Mouse (Mus musculus) cortical plate, adult 2 months (tissue): ENCODE measurements around the gene Grxcr1. TPM values are rescaled to one million over a fixed set of nuclear protein-coding genes. Genes with fewer than 3 reads are reported as not detected.

Experiments
- H3K27ac ChIP-seq: fragments of 200-500 bp; 2 replicates; pipeline ENCODE4 v1.5.1; 2012; ENCODE audit warnings: low read length, control low read depth, inconsistent platforms; ENCODE audit not compliant: insufficient read depth
- H3K4me1 ChIP-seq: fragments of 200-500 bp; 2 replicates; pipeline ENCODE4 v1.6.1; 2011; ENCODE audit warnings: low read length; ENCODE audit not compliant: control insufficient read depth, insufficient read depth
- H3K4me3 ChIP-seq: fragments of 200-500 bp; 2 replicates; pipeline ENCODE4 v1.5.1; 2011; ENCODE audit warnings: mild to moderate bottlenecking, low read length, control low read depth; ENCODE audit not compliant: insufficient read depth
- CTCF ChIP-seq: fragments of 200-500 bp; IDR thresholded peaks from 2 replicates; pipeline ENCODE4 v1.5.1; 2011; ENCODE audit warnings: mild to moderate bottlenecking, control low read depth, low read length; ENCODE audit not compliant: insufficient read depth; ENCODE audit errors: extremely low read depth
- POLR2A ChIP-seq: fragments of 200-500 bp; IDR thresholded peaks from 2 replicates; pipeline ENCODE4 v1.6.1; 2011; ENCODE audit warnings: mild to moderate bottlenecking, low read length, control low read depth; ENCODE audit not compliant: insufficient read depth; ENCODE audit errors: extremely low read depth
- polyA plus RNA-seq: library from polyadenylated mRNA; depleted of rRNA; stranded (reverse); fragments of >200 nt; gene quantifications from 2 replicates; pipeline ENCODE4 v1.2.3, GENCODE M21; 2012; rRNA removed

Grxcr1 gene
- not detected in 2 replicates for polyA plus RNA-seq

DNA sequence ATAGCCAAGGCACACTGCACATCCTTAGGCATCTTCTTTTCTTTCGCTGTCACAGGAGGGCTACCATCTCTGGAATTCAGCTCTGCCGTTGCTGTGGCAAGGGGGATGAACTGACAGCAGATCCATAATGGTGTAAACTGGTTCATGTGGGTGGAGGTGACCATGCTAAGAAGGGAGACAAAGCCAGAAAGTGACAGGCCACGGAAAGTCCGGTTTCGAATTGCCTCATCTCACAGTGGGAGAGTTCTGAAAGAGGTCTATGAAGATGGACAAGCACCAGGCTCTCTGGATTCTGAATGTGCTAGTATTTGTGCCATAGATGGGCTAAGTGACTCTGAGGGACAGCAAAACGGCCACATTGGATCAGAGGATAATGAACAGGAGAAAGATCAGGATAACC is at the start of gene Grxcr1:
Gene Grxcr1 (plus strand): TSS at position 92 of the 400 bp plus-strand sequence.
- Histone ChIP-seq H3K4me1 (no peaks in the 10 kb centered on the region; the same call in 1 of the 2 replicates), H3K27ac (no peak within 1 kb of the TSS), H3K4me3 (no peak within 1 kb of the TSS)
- TF ChIP-seq CTCF, result no peak
- TF ChIP-seq POLR2A, result no peak

DNA sequence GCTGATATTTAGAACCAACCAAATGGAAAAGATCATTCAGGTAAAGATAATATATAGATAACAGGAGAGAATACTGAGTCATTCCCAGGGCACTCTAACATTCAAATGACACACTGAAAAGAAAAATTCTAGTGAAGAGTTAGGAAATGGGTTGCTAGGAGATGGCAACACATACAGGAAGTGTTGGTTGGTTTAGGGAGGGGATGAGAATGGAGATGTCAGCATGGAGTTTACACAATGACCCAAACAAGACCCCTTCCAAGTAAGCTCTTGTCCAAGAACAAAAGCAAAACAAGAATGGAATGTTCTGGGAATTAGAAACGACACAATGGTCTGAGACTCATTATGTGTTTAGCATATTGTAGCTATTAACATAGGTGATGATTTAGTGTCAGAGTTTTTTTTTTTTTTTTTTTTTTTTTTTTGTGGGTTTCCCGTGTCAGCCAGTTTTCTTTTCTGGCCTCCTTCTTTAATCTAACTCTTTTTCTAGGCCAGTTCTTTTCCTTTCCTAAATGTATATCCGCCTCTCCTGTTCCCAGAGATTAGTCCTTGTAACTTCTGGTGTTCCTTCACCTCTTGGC is 49.6 kb upstream of the Grxcr1 start:
- TF ChIP-seq CTCF (no peak), POLR2A (no peak)
- Histone ChIP-seq H3K4me1 (no peaks in the 10 kb centered on the region), H3K27ac (no peak overlapping the region), H3K4me3 (no peak overlapping the region)

DNA sequence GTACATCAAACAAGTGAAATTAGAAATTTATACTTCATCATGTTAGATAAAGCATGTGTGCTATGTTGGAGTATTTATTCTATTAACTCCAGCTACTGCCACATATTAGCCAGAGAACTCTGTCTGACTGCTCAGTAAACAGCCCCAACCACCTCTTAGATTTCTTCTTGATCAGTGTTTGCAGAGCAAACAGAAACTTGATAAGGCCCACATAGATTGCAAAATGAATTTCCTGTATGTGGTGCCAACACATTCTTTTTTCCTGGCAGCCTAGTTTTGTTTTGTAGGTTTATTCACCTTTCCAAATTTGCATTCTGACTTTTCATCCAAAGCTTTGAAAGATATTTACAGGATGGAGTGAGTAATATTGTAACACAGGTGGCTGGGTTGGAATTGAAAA is 41.2 kb upstream of the Grxcr1 start:
- Histone ChIP-seq H3K4me3 (no peak overlapping the region), H3K27ac (no peak overlapping the region), H3K4me1 (no peaks in the 10 kb centered on the region)
- no peak for TF ChIP-seq POLR2A

DNA sequence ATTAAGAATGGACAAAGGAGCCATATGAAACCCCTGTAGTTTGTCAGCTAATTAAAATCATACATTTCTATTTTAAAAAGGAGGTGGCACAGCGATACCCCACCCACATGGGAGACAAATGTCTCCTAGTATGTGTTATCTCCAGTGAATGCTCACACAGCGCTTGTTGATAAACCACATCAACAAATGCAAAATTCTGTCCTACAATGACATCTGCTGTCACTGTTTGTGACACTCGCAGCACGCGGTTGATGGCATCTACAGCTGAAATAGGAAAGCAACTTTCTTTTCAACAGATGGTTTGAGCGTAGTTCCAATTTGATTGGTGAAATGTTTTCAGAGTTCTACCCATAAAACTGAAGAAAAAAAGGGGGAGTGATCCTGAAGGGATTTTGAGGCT is 29.0 kb upstream of the Grxcr1 start:
- Histone ChIP-seq H3K4me1 (no peaks in the 10 kb centered on the region), H3K4me3 (no peak overlapping the region), H3K27ac (no peak overlapping the region)
- no peak for TF ChIP-seq POLR2A
- TF ChIP-seq CTCF, result peak; percentile 12; the same call in 1 of the 2 replicates

DNA sequence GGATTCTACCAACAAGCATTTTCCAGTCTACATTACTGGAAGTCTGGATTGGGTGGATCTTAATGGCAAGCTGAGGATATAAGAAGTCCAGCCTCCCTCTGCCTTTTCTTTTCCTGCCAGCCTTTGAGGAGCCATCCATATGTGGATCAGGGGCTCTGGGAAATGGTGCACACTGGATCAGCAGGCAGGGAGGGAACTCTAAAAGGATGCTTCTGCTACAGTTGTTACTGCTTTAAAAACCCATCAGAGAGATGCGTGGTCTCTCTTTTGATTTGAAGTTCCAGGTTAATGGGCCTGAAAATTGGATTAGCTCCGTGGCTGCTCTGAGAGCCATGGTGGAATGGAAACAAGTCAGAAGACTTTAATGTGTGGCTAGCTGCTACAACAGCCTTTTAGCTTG is 27.7 kb upstream of the Grxcr1 start:
- no peak overlapping the region for H3K4me3 ChIP-seq
- TF ChIP-seq POLR2A (no peak), CTCF (no peak)
- no peak overlapping the region for H3K27ac ChIP-seq
- no peaks in the 10 kb centered on the region for H3K4me1 ChIP-seq

DNA sequence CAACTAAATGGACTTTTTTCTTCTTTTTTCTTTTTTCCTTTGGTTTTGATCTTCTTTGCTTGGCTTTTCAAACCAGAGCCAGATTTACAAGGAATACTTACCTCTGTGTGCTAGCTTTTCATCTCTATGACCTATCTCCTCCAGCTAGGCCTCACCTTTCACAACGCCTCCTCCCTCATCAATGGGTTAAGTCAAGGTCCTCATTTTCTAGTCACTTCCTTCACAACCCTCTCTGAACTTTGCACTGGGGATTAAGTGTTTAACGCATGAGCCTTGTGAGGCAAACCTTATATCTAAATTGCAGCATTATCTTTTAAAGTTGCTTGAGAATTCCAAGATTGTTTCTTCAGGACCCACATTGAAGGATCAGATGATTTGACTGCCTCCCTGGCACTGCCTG is 27.2 kb upstream of the Grxcr1 start:
- Histone ChIP-seq H3K4me3 (no peak overlapping the region), H3K27ac (no peak overlapping the region), H3K4me1 (no peaks in the 10 kb centered on the region)
- TF ChIP-seq POLR2A (no peak), CTCF (no peak)

DNA sequence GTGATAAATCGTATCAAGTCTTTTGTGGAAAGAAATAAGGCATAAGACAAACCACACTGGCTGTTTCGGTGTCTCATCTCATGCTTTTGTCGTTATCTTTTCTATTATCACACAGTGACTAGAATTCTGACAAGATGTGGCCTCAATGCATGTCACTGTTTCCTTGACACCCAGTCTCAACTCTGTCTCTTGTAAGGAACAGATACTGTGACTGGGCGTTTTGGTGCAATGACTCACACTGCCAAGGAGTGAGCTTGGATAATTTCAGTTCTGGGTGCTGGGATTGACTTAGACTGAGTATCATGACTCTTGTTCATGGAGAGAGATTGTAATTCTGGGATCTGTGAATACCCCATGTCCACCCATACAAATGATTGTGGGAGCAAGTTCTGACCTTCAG is 24.6 kb upstream of the Grxcr1 start:
- Histone ChIP-seq H3K4me1 (no peaks in the 10 kb centered on the region), H3K4me3 (no peak overlapping the region), H3K27ac (no peak overlapping the region)
- TF ChIP-seq POLR2A, result no peak
- TF ChIP-seq CTCF, result no peak

DNA sequence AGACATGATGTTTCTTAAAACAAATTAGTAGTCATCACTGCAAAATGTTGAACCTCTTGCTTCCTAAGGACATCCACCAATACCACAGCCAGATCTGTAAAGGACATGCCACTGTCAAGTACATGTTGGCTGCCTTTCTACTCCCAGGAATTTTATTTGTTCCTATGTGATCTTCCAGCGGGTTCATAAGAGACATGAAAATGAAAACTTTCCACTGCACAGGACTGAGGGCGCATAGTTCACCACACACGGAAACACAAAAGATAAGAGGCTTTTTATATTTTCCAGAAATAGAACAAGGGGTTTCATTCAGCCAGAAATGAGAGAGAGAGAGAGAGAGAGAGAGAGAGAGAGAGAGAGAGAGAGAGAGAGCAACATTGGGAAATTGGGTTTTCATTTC is 20.1 kb upstream of the Grxcr1 start:
- Histone ChIP-seq H3K27ac (no peak overlapping the region), H3K4me1 (no peaks in the 10 kb centered on the region; the same call in 1 of the 2 replicates), H3K4me3 (no peak overlapping the region)
- no peak for TF ChIP-seq POLR2A
- TF ChIP-seq CTCF, result no peak

DNA sequence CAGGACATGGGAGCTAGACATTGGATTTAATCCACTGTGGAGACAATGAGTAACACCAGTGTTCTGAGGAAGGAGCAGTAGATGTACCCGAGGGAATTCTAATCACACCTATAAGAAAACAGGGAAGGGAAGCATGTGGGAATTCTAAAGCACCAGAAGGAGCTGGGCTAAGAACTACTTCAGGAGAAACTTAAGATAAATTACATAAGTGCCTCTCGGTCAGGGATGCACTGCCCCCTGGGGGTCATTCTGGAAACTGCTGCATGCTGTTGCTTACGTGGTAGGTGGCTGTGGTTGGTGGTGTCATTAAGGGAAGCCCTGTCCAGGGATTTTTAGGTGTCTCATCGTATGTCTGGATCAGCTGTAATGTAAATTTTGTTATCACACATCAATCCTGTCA is 19.0 kb upstream of the Grxcr1 start:
- Histone ChIP-seq H3K4me3 (no peak overlapping the region), H3K27ac (no peak overlapping the region), H3K4me1 (no peaks in the 10 kb centered on the region; the same call in 1 of the 2 replicates)
- TF ChIP-seq CTCF (peak; percentile 90), POLR2A (no peak)

DNA sequence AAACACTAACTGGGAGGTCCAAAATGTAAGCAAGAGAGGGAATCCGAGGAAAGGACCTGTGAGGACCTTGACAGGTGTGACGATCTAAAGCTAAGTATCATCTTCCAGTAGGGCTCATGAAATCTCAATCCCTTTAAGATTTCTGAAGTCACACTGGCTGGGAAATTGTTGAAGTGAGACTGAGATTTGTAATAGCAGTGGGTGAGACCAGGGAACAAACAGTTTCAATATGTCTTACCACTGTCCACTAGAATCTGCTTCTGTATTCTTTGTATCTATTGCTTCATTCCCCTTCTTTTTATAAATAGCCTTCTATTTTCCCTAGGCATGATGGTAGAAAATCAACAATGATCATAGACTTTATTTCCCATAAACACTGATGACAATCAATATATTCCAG is 10.8 kb upstream of the Grxcr1 start:
- H3K4me3 ChIP-seq, result no peak overlapping the region
- no peaks in the 10 kb centered on the region for H3K4me1 ChIP-seq
- no peak overlapping the region for H3K27ac ChIP-seq
- no peak for TF ChIP-seq CTCF
- no peak for TF ChIP-seq POLR2A
